Comparison of ENCODE assay signal across 8 mouse cellular contexts in the genomic region with DNA sequence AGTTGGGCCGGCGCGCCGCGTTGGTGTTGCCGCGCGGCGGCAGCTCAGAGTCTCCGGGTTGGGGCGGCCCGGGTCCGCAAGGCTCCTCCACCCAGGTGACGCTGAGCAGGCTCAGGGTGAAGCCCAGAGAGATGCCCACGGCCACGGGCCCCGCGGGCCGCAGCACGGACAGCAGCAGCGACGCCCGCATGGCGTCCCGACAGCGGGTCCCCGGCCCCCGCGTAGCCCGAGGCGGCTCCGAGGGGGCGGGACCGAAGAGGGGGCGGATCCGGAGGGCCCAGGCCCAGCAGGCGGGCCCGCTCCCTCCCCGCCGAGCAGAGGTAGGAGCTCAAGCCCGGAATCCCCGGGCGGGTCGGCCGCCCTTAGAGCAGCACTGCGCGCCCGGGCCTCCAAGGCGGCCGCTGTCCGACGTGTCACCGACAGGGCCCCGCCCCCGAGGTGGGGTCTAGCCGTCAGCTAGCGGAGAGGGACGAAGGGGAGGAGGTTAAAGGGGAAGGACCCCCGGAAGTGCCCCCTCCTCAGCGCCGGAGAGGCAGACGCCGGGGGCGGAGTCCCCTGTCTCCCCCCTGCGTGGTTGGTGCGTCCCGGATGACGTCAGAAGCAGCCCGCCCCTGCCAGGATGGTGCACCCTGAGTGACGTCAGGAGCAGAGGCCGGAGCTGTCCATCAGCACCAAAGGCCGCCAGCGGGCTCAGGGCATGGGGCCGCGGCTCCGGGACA. TPM values are rescaled to one million over a fixed set of nuclear protein-coding genes. Genes with fewer than 3 reads are reported as not detected.
DNase-seq lines count a peak whose midpoint lies in the region; ATAC-seq and TF ChIP-seq lines count a peak whose summit lies in the region.

A gene (minus strand): TSS at position 392 of the 719 bp plus-strand sequence.
A gene (plus strand): TSS at position 617 of the 719 bp plus-strand sequence.

- peak; percentile 20; the same call in 1 of the 2 replicates for TF ChIP-seq CTCF in intestine, postnatal 0 days (IDR thresholded peaks at IDR 0.05; ENCODE audit: low read depth)

- under 1% methylated on average over 76 of the region's 76 CpGs for WGBS in embryonic facial prominence, embryonic 10.5 days
- 0% methylated on average over 70 of the region's 76 CpGs for WGBS in intestine, postnatal 0 days
- 0% methylated on average over 49 of the region's 76 CpGs for WGBS in midbrain, embryonic 11.5 days

- DNase-seq in adrenal gland, postnatal 14 days: peak; percentile 99
- peak; percentile 100 for DNase-seq in embryonic facial prominence, embryonic 10.5 days (ENCODE audit: low spot score)
- peak; percentile 97 to 98 for DNase-seq in left cerebral cortex, postnatal 36 days (ENCODE audit: low spot score in 2 of 2)
- DNase-seq in midbrain, embryonic 11.5 days (ENCODE audit: low spot score, missing footprints): peak; percentile 100
- peak; percentile 96 for DNase-seq in right cerebral cortex, postnatal 4 days
- peak; percentile 99 for DNase-seq in yolk sac, embryonic 10.5 days (ENCODE audit: low spot score)

- ATAC-seq in granulocyte monocyte progenitor cell, adult 5-6 weeks (replicated peaks; ENCODE audit: poor library complexity, severe bottlenecking): peak; percentile 84
- ATAC-seq in intestine, postnatal 0 days: peak; percentile 86
- peak; percentile 93 for ATAC-seq in midbrain, embryonic 11.5 days (ENCODE audit: low FRiP score)

- H3K4me2 ChIP-seq in intestine, postnatal 0 days (replicated peaks; ENCODE audit: low read depth): peak within 1 kb of the TSS; percentile 97
- H3K4me2 ChIP-seq in midbrain, embryonic 11.5 days: peak within 1 kb of the TSS; percentile 80

- H3K27me3 ChIP-seq in embryonic facial prominence, embryonic 10.5 days (replicated peaks; ENCODE audit: low read depth, poor library complexity, severe bottlenecking): peaks cover 62% of the 10 kb centered on the region
- H3K27me3 ChIP-seq in intestine, postnatal 0 days (replicated peaks; ENCODE audit: control insufficient read depth, insufficient read depth, low read length): peaks cover 11% of the 10 kb centered on the region; the same call in 1 of the 2 replicates
- peaks cover 9% of the 10 kb centered on the region; the same call in 1 of the 2 replicates for H3K27me3 ChIP-seq in midbrain, embryonic 11.5 days (ENCODE audit: control insufficient read depth, insufficient read depth, low read length)

- H3K36me3 ChIP-seq in embryonic facial prominence, embryonic 10.5 days (replicated peaks): peaks cover 31% of the 10 kb centered on the region
- H3K36me3 ChIP-seq in intestine, postnatal 0 days (ENCODE audit: control insufficient read depth, insufficient read depth): peaks cover 27% of the 10 kb centered on the region; the same call in 1 of the 2 replicates
- H3K36me3 ChIP-seq in midbrain, embryonic 11.5 days (ENCODE audit: control insufficient read depth, insufficient read depth, low read length): peaks cover 20% of the 10 kb centered on the region; the same call in 1 of the 2 replicates

- intact Hi-C loops in left cerebral cortex, postnatal 36 days (cut with DNase I): loop anchor here (2.0 kb wide), 2 partner anchors 80 to 118 kb away; no protein-coding TSS in a partner anchor

- peaks cover 37% of the 10 kb centered on the region for H3K4me1 ChIP-seq in embryonic facial prominence, embryonic 10.5 days
- H3K4me1 ChIP-seq in intestine, postnatal 0 days (replicated peaks; ENCODE audit: control insufficient read depth, insufficient read depth, low read length): no peaks in the 10 kb centered on the region
- H3K4me1 ChIP-seq in midbrain, embryonic 11.5 days (ENCODE audit: control insufficient read depth, insufficient read depth, low read length): peaks cover 22% of the 10 kb centered on the region

- peak within 1 kb of the TSS; percentile 92 for H3K4me3 ChIP-seq in embryonic facial prominence, embryonic 10.5 days
- H3K4me3 ChIP-seq in intestine, postnatal 0 days (ENCODE audit: low read depth, low read length): peak within 1 kb of the TSS; percentile 74
- peak within 1 kb of the TSS; percentile 62 for H3K4me3 ChIP-seq in midbrain, embryonic 11.5 days (ENCODE audit: low read depth, low read length)

- peak within 1 kb of the TSS; percentile 89 for H3K27ac ChIP-seq in embryonic facial prominence, embryonic 10.5 days (replicated peaks)
- H3K27ac ChIP-seq in intestine, postnatal 0 days (ENCODE audit: low read depth, low read length): peak within 1 kb of the TSS; percentile 80
- H3K27ac ChIP-seq in midbrain, embryonic 11.5 days (ENCODE audit: low read depth, low read length): peak within 1 kb of the TSS; percentile 25; the same call in 1 of the 2 replicates

- no peaks in the 10 kb centered on the region for H3K9me3 ChIP-seq in embryonic facial prominence, embryonic 10.5 days
- H3K9me3 ChIP-seq in intestine, postnatal 0 days (ENCODE audit: control insufficient read depth): no peaks in the 10 kb centered on the region
- no peaks in the 10 kb centered on the region for H3K9me3 ChIP-seq in midbrain, embryonic 11.5 days (ENCODE audit: control insufficient read depth, low read length)

- H3K9ac ChIP-seq in intestine, postnatal 0 days (ENCODE audit: low read depth, low read length): peak within 1 kb of the TSS; percentile 67
- peak within 1 kb of the TSS; percentile 79 for H3K9ac ChIP-seq in midbrain, embryonic 11.5 days (ENCODE audit: low read length)

RNA-seq across cellular contexts. Expression of the first gene that starts in this region (rescaled TPM):
- total RNA-seq in adrenal gland, postnatal 14 days (2021): 40.7 and 47.0 TPM in 2 replicates
- polyA plus RNA-seq in embryonic facial prominence, embryonic 10.5 days (2016; fragmentation: Nextera tagmentation; extraction: Ambion mirVana): 25.3 and 27.0 TPM in 2 replicates
- total RNA-seq in granulocyte monocyte progenitor cell, adult 5-6 weeks (2014; fragmentation: Nextera tagmentation): 2.5 TPM in 1 of 2 replicates, not detected in the other
- total RNA-seq in granulocyte monocyte progenitor cell, adult 5-6 weeks (2017): 0.62 and 1.0 TPM in 2 replicates
- 21.8 and 22.3 TPM in 2 replicates for polyA plus RNA-seq in intestine, postnatal 0 days (2015; fragmentation: Nextera tagmentation; extraction: Ambion mirVana)
- total RNA-seq in left cerebral cortex, postnatal 36 days (2021): 10 to 100 TPM; 75.3 to 86.3 TPM
- polyA plus RNA-seq in midbrain, embryonic 11.5 days (2014; fragmentation: Nextera tagmentation; extraction: Ambion mirVana): 15.2 and 20.8 TPM in 2 replicates

RNA-seq across cellular contexts. Expression of the second gene that starts in this region (rescaled TPM):
- total RNA-seq in adrenal gland, postnatal 14 days (2021): 2.9 and 3.3 TPM in 2 replicates
- polyA plus RNA-seq in embryonic facial prominence, embryonic 10.5 days (2016; fragmentation: Nextera tagmentation; extraction: Ambion mirVana): 3.3 and 3.5 TPM in 2 replicates
- not detected in 2 replicates for total RNA-seq in granulocyte monocyte progenitor cell, adult 5-6 weeks (2014; fragmentation: Nextera tagmentation)
- total RNA-seq in granulocyte monocyte progenitor cell, adult 5-6 weeks (2017): not detected in 2 replicates
- 1.3 and 1.6 TPM in 2 replicates for polyA plus RNA-seq in intestine, postnatal 0 days (2015; fragmentation: Nextera tagmentation; extraction: Ambion mirVana)
- total RNA-seq in left cerebral cortex, postnatal 36 days (2021): 100 to 1,000 TPM in 1 of 2 experiments, 10 to 100 TPM in 1; 94.2 to 105 TPM
- polyA plus RNA-seq in midbrain, embryonic 11.5 days (2014; fragmentation: Nextera tagmentation; extraction: Ambion mirVana): 11.6 and 13.0 TPM in 2 replicates

Comparison
In these comparisons a context has a peak if more than half of its experiments do, and no peak if none do; other contexts are left out.
1. Peak in every context shown above with its lines: DNase-seq, ATAC-seq, H3K4me3 ChIP-seq and H3K27ac ChIP-seq.
2. RNA of the first gene that starts in this region (total RNA-seq): 75.3 to 86.3 TPM in left cerebral cortex, postnatal 36 days and 40.7 to 47.0 TPM in adrenal gland, postnatal 14 days; 0.62 to 2.5 TPM in granulocyte monocyte progenitor cell, adult 5-6 weeks; every median in the first group is over 10 times any median in the second.
3. RNA of the second gene that starts in this region (total RNA-seq): 94.2 to 105 TPM in left cerebral cortex, postnatal 36 days; 2.9 to 3.3 TPM in adrenal gland, postnatal 14 days and not detected in granulocyte monocyte progenitor cell, adult 5-6 weeks; every median in the first group is over 10 times any median in the second.
4. H3K27ac ChIP-seq: peak in every context shown above with its lines; median percentile 89 in embryonic facial prominence, embryonic 10.5 days; 80 in intestine, postnatal 0 days; 25 in midbrain, embryonic 11.5 days.